Mouse (Mus musculus): ENCODE data around the gene Rps6ka6. TPM values are rescaled to one million over a fixed set of nuclear protein-coding genes. Genes with fewer than 3 reads are reported as not detected.

Gene Rps6ka6
- polyA plus RNA-seq, 1 experiment from 2014 or later = 18.1 TPM

DNA sequence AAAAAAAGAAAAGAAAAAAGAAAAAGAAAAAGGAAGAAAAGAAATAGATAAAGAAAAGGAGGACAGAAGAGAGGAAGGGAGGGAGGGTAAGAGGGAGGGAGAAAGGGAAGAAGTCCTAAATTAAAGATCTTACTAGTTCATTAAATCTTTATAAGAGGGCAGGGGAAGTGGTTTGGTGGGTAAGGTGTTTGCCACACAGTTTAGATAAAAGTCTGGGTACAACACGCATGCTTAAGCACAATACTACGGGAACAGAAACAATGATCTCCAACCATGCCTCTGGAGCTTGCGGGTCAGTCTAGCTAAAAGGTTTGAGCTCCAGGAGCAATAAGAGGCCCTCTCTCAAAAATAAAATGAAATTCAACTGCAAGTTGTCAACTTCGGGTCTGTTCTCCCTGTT, 123.0 kb downstream of the Rps6ka6 start:
- Histone ChIP-seq H3K9me3 (ENCODE audit: control insufficient read depth, low read length) (no peaks in the 10 kb centered on the region), H3K4me2 (ENCODE audit: low read depth, low read length) (no peak overlapping the region), H3K27ac (replicated peaks; ENCODE audit: low read depth, low read length) (no peak overlapping the region), H3K27me3 (replicated peaks; ENCODE audit: control insufficient read depth, insufficient read depth, low read length) (no peaks in the 10 kb centered on the region), H3K36me3 (ENCODE audit: control insufficient read depth, insufficient read depth, low read length) (no peaks in the 10 kb centered on the region), H3K4me3 (ENCODE audit: low read depth, low read length) (no peak overlapping the region), H3K9ac (ENCODE audit: low read depth, low read length) (no peak overlapping the region), H3K4me1 (ENCODE audit: control insufficient read depth, insufficient read depth, low read length) (no peaks in the 10 kb centered on the region)
- WGBS = 83% methylated on average over 4 of the region's 4 CpGs
- ATAC-seq (ENCODE audit: low read depth) (no peak), DNase-seq (ENCODE audit: low spot score) (no peak)

DNA sequence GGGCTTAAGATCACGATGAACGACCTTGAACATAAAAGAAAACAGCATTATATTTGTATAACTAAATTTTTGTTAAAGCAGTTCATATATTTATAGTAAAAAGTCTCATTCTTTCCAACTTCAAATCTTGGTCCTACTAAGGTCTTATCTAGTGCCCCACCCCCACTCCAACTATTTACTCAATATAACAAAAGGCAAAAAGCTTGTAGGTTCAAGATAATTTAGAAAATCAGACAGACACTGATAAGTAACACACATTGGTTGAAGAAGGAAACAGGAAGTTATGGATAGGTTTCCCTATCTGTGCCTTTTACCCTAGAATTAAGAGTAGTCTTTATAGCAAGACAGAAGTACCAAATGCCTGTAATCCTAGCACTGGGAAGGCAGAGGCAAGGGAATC, 132.9 kb downstream of the Rps6ka6 start:
- no peak for ATAC-seq (ENCODE audit: low read depth)
- Histone ChIP-seq H3K9me3 (ENCODE audit: control insufficient read depth, low read length) (no peaks in the 10 kb centered on the region), H3K4me1 (ENCODE audit: control insufficient read depth, insufficient read depth, low read length) (no peaks in the 10 kb centered on the region), H3K4me2 (ENCODE audit: low read depth, low read length) (no peak overlapping the region), H3K9ac (ENCODE audit: low read depth, low read length) (no peak overlapping the region), H3K27me3 (replicated peaks; ENCODE audit: control insufficient read depth, insufficient read depth, low read length) (no peaks in the 10 kb centered on the region), H3K4me3 (ENCODE audit: low read depth, low read length) (no peak overlapping the region), H3K36me3 (ENCODE audit: control insufficient read depth, insufficient read depth, low read length) (no peaks in the 10 kb centered on the region), H3K27ac (replicated peaks; ENCODE audit: low read depth, low read length) (no peak overlapping the region)
- DNase-seq (ENCODE audit: low spot score) = no peak
- 88% methylated on average over 2 of the region's 2 CpGs for WGBS

DNA sequence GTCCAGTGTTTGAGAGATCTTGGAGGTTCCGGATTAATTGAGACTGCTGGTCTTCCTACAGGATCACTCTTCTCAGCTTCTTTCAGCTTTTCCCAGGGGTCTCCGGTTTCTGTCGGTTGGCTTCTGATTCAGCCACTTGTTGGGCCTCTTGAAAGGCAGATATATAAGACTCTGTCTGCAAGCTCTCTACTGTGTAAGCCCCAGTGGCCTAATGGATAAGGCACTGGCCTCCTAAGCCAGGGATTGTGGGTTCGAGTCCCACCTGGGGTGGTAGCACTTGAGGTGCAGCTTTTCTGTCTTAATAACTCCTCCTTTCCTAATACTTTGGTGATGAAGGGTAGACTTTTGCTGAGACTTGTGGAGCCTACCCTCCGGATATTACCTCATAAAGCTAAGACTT, 160.7 kb downstream of the Rps6ka6 start:
- WGBS = 76% methylated on average over 5 of the region's 5 CpGs
- no peak for ATAC-seq (ENCODE audit: low read depth)
- no peaks in the 10 kb centered on the region for H3K4me1 ChIP-seq (ENCODE audit: control insufficient read depth, insufficient read depth, low read length)
- no peak overlapping the region for H3K27ac ChIP-seq (replicated peaks; ENCODE audit: low read depth, low read length)
- H3K4me3 ChIP-seq (ENCODE audit: low read depth, low read length) = no peak overlapping the region
- no peaks in the 10 kb centered on the region for H3K36me3 ChIP-seq (ENCODE audit: control insufficient read depth, insufficient read depth, low read length)
- no peak overlapping the region for H3K9ac ChIP-seq (ENCODE audit: low read depth, low read length)
- H3K4me2 ChIP-seq (ENCODE audit: low read depth, low read length) = no peak overlapping the region
- DNase-seq (ENCODE audit: low spot score) = no peak
- H3K27me3 ChIP-seq (replicated peaks; ENCODE audit: control insufficient read depth, insufficient read depth, low read length) = no peaks in the 10 kb centered on the region
- H3K9me3 ChIP-seq (ENCODE audit: control insufficient read depth, low read length) = no peaks in the 10 kb centered on the region

DNA sequence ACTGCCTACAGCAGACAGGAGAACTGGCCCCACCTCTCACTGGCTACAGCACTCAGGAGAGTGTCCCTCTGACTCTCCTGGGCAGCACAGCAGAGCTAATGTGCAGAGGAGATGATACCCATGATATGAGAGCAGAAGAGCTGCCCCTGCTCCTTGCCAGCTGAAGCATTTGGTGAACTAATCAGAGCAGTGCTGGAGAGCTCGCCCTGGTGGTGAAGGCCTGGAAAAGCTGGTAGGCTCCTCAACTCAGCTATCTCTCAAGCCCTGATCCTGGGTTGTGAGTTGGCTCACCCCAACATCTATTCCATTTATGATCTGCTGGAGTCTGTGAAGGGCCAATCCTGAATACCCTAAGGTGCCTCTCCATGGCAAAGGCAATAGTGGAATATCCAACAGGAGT, 163.6 kb downstream of the Rps6ka6 start:
- H3K4me2 ChIP-seq (ENCODE audit: low read depth, low read length) = no peak overlapping the region
- H3K27me3 ChIP-seq (replicated peaks; ENCODE audit: control insufficient read depth, insufficient read depth, low read length) = no peaks in the 10 kb centered on the region
- no peaks in the 10 kb centered on the region for H3K4me1 ChIP-seq (ENCODE audit: control insufficient read depth, insufficient read depth, low read length)
- 25% methylated on average over 1 of the region's 1 CpGs for WGBS
- no peak overlapping the region for H3K27ac ChIP-seq (replicated peaks; ENCODE audit: low read depth, low read length)
- no peaks in the 10 kb centered on the region for H3K9me3 ChIP-seq (ENCODE audit: control insufficient read depth, low read length)
- no peak overlapping the region for H3K4me3 ChIP-seq (ENCODE audit: low read depth, low read length)
- DNase-seq (ENCODE audit: low spot score) (no peak), ATAC-seq (ENCODE audit: low read depth) (no peak)
- no peak overlapping the region for H3K9ac ChIP-seq (ENCODE audit: low read depth, low read length)
- no peaks in the 10 kb centered on the region for H3K36me3 ChIP-seq (ENCODE audit: control insufficient read depth, insufficient read depth, low read length)

Other genes with a start within 250 kb of the Rps6ka6 start
- 0.70 and 0.94 TPM in 2 replicates for gene Hdx, start 159.1 kb upstream of the Rps6ka6 start, polyA plus RNA-seq (2014; fragmentation: Nextera tagmentation; extraction: Ambion mirVana)